Mouse (Mus musculus) cortical plate, adult 2 months (tissue): Measurements from ENCODE around the gene Fthl17d. TPM values are rescaled to one million over a fixed set of nuclear protein-coding genes. Genes with fewer than 3 reads are reported as not detected.
"Not testable (repeated sequence)": the region's sequence is repeated elsewhere in the genome, so short reads cannot be mapped to it uniquely, and the experiment has no call there.

ENCODE experiments used
- H3K27ac ChIP-seq: fragments of 200-500 bp; 2 replicates; pipeline ENCODE4 v1.5.1; 2012; ENCODE audit warnings: low read length, control low read depth, inconsistent platforms; ENCODE audit not compliant: insufficient read depth
- H3K4me1 ChIP-seq: fragments of 200-500 bp; 2 replicates; pipeline ENCODE4 v1.6.1; 2011; ENCODE audit warnings: low read length; ENCODE audit not compliant: control insufficient read depth, insufficient read depth
- H3K4me3 ChIP-seq: fragments of 200-500 bp; 2 replicates; pipeline ENCODE4 v1.5.1; 2011; ENCODE audit warnings: mild to moderate bottlenecking, low read length, control low read depth; ENCODE audit not compliant: insufficient read depth
- CTCF ChIP-seq: fragments of 200-500 bp; IDR thresholded peaks from 2 replicates; pipeline ENCODE4 v1.5.1; 2011; ENCODE audit warnings: mild to moderate bottlenecking, control low read depth, low read length; ENCODE audit not compliant: insufficient read depth; ENCODE audit errors: extremely low read depth
- POLR2A ChIP-seq: fragments of 200-500 bp; IDR thresholded peaks from 2 replicates; pipeline ENCODE4 v1.6.1; 2011; ENCODE audit warnings: mild to moderate bottlenecking, low read length, control low read depth; ENCODE audit not compliant: insufficient read depth; ENCODE audit errors: extremely low read depth
- polyA plus RNA-seq: library from polyadenylated mRNA; depleted of rRNA; stranded (reverse); fragments of >200 nt; gene quantifications from 2 replicates; pipeline ENCODE4 v1.2.3, GENCODE M21; 2012; rRNA removed

Fthl17d gene
- not detected in 2 replicates for polyA plus RNA-seq

DNA sequence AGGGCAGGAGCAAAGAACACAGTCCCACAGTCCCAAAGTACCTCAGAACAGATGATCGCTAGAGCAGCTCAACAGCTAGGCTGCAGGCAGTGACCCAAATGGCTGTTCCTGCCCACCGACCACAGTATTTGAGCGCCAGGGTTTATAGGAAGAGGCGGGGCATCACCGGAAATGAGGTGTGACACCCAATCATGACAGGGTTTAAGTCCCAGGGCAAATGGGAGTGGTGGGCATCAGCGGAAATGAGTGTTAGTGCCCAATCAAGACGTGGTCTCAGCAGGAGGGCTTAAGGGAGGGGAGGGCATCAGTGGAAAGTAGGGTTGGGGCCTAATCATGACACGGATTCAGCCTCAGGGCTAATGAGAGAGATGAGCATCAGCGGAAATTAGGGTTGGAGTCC is at the start of gene Fthl17d:
Fthl17d (minus strand) TSS at position 101 of the 400 bp plus-strand sequence.
- H3K4me1 ChIP-seq, H3K4me3 ChIP-seq, H3K27ac ChIP-seq: not testable (repeated sequence)

DNA sequence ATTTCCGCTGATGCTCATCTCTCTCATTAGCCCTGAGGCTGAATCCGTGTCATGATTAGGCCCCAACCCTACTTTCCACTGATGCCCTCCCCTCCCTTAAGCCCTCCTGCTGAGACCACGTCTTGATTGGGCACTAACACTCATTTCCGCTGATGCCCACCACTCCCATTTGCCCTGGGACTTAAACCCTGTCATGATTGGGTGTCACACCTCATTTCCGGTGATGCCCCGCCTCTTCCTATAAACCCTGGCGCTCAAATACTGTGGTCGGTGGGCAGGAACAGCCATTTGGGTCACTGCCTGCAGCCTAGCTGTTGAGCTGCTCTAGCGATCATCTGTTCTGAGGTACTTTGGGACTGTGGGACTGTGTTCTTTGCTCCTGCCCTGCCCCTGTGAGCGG is 46.6 kb upstream of the Fthl17d start, which contains the start of gene Fthl17e:
Fthl17e (plus strand) TSS at position 301 of the 400 bp plus-strand sequence.
- not testable (repeated sequence) for H3K27ac ChIP-seq, H3K4me3 ChIP-seq, H3K4me1 ChIP-seq

DNA sequence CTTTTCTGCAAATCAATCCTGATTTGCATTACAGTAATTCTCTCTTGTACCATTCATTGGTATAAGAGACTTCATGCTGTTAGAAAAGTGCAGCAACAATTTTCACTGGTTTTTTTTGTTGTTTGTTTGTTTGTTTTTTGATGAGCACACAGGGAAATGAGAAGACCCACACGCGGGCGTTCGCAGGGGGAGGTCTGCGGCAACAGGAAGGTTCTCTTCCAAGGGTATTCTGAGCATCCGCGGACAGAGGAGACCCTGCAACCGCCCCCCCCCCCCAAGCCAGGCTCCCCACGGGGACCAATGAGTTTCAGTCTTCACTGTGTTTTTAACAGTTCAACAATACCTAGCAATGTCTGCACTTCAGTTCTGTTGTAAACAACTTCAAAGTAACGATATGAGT is 32.9 kb upstream of the Fthl17d start:
- Histone ChIP-seq H3K4me1 (no peaks in the 10 kb centered on the region), H3K4me3 (no peak overlapping the region), H3K27ac (no peak overlapping the region)
- TF ChIP-seq CTCF, result no peak
- TF ChIP-seq POLR2A, result no peak

DNA sequence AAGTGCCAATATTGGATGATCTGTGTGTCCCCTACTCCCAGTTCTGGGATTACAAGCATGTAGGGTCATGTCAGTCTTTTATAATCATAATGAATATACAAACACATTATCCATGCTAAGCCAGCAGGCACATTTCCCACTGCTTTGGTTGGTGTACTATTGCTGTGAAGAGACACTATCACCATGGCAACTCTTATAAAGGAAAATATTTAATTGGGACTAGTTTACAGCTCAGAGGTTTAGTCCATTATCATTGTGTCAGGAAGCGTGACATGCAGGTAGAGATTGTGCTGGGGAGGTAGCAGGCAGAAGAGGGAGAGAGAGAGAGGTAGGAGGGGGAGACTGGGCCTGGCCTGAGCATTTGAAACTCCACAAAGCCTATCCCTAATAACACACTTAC is 29.5 kb upstream of the Fthl17d start:
- no peak for TF ChIP-seq CTCF
- no peak for TF ChIP-seq POLR2A
- Histone ChIP-seq H3K27ac (no peak overlapping the region), H3K4me1 (no peaks in the 10 kb centered on the region), H3K4me3 (no peak overlapping the region)

DNA sequence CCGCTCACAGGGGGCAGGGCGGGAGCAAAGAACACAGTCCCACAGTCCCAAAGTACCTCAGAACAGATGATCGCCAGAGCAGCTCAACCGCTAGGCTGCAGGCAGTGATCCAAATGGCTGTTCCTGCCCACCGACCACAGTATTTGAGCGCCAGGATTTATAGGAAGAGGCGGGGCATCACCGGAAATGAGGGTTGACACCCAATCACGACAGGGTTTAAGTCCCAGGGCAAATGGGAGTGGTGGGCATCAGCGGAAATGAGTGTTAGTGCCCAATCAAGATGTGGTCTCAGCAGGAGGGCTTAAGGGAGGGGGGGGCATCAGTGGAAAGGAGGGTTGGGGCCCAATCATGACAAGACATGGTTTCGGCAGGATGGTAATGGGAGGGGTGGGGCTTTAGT is 10.1 kb downstream of the Fthl17d start, which contains the start of gene Fthl17c:
Fthl17c (minus strand) TSS at position 101 of the 400 bp plus-strand sequence.
- not testable (repeated sequence) for H3K4me1 ChIP-seq, H3K27ac ChIP-seq, H3K4me3 ChIP-seq

DNA sequence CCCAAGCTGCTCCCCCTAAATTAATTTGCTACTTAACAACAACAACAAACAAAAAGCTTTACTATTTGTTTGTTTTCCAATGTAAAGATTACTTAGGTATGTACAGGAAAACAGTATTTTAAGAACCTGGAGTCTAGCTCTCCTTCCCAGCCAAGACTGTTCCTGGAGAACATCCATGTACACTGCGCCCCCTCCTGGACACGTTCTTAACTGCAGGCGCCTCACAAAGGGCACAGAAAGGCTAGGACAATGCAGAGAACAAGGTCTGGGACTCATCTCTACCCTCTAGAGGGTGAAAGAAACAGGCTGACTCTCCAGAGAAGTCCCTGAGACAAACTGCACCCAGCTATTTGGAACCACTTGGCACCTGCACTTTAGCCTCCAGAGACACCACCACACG is 21.9 kb downstream of the Fthl17d start:
- H3K27ac ChIP-seq, H3K4me1 ChIP-seq, H3K4me3 ChIP-seq: not testable (repeated sequence)

DNA sequence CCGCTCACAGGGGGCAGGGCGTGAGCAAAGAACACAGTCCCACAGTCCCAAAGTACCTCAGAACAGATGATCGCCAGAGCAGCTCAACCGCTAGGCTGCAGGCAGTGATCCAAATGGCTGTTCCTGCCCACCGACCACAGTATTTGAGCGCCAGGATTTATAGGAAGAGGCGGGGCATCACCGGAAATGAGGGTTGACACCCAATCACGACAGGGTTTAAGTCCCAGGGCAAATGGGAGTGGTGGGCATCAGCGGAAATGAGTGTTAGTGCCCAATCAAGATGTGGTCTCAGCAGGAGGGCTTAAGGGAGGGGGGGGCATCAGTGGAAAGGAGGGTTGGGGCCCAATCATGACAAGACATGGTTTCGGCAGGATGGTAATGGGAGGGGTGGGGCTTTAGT is 23.7 kb downstream of the Fthl17d start, which contains the start of gene Fthl17b:
Fthl17b (minus strand) TSS at position 101 of the 400 bp plus-strand sequence.
- not testable (repeated sequence) for H3K4me1 ChIP-seq, H3K27ac ChIP-seq, H3K4me3 ChIP-seq

DNA sequence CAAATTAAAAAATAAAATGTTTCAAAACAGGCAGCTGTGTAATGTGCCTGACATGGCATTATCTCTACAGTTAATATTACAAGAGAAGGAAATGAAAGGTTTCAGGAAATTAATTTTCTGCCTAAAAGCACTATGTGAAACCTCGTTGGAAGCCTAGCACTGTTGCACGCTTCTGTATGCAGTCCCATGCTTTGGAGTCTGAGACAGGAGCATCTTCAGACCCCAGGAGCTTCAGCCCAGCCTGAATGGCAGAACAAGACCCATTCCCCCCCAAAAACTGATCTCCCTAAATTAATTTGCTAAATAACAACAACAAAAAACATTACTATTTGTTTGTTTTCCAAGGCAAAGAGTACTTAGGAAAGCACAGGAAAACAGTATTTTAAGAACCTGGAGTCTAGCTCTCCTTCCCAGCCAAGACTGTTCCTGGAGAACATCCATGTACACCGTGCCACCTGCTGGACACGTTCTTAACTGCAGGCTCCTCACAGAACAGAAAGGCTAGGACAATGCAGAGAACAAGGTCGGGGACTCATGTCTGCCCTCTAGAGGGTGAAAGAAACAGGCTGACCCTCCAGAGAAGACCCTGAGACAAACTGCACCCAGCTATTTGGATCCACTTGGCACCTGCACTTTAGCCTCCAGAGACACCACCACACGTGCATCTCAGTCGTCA is 38.3 kb downstream of the Fthl17d start:
- not testable (repeated sequence) for H3K27ac ChIP-seq, H3K4me3 ChIP-seq, H3K4me1 ChIP-seq
- peak; percentile 61 for TF ChIP-seq CTCF

DNA sequence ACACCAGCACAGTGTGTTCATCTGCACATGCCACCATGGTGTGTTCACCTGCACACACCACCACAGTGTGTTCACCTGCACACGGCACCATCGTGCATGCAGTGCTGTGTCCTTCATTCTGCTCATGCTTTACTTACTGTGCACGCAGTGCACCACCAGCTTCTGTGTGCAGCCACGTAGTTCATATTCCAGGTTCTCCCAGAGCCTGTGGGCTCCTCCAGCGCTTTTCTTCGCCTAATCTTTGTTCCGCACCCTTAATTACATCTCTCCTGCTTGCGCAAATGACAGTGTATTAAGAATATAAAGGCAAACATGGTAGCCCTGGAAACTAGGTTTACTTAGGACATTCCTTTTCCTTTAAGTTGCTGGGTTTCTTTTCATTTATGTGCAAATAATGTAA is 42.5 kb downstream of the Fthl17d start:
- Histone ChIP-seq H3K4me3 (no peak overlapping the region), H3K27ac (no peak overlapping the region), H3K4me1 (no peaks in the 10 kb centered on the region)
- no peak for TF ChIP-seq CTCF
- TF ChIP-seq POLR2A, result no peak

Other genes starting within 250 kb of the Fthl17d start
- gene Ssx9, start 238.3 kb downstream of the Fthl17d start, polyA plus RNA-seq, result not detected in 2 replicates
- not detected in 2 replicates for gene Ssxb5, start 183.1 kb downstream of the Fthl17d start, polyA plus RNA-seq
- gene Gm6592, start 142.8 kb downstream of the Fthl17d start, polyA plus RNA-seq, result not detected in 2 replicates
- 0.46 and 0.55 TPM in 2 replicates for gene Gm5751, start 112.5 kb downstream of the Fthl17d start, polyA plus RNA-seq
- gene B630019K06Rik, start 94.4 kb downstream of the Fthl17d start, polyA plus RNA-seq, result 22.3 and 24.0 TPM in 2 replicates
- not detected in 2 replicates for gene Fthl17b, start 23.8 kb downstream of the Fthl17d start, polyA plus RNA-seq
- not detected in 2 replicates for gene Fthl17c, start 10.2 kb downstream of the Fthl17d start, polyA plus RNA-seq
- not detected in 2 replicates for gene Fthl17e, start 46.7 kb upstream of the Fthl17d start, polyA plus RNA-seq
- gene Fthl17f, start 76.3 kb upstream of the Fthl17d start, polyA plus RNA-seq, result not detected in 2 replicates
- gene 4930402K13Rik, start 117.8 kb upstream of the Fthl17d start, polyA plus RNA-seq, result not detected in 2 replicates
- 1.1 and 1.2 TPM in 2 replicates for gene Lancl3, start 213.1 kb upstream of the Fthl17d start, polyA plus RNA-seq